Mouse (Mus musculus) neutrophil, adult 5-6 weeks (primary cell): ENCODE measurements at regions not wholly inside any gene's neighbourhood (a gene's known extent, or its start where the extent isn't known, plus 50 kb on each side); places are given as distances from the start of the nearest gene placed in this dataset.

Experiments
- ATAC-seq: fragments of 151-379, 151-347 bp; 2 replicates; pipeline ENCODE4 v1.8.0; 2017; ENCODE audit warnings: mild to moderate bottlenecking, moderate TSS enrichment; ENCODE audit not compliant: insufficient number of reproducible peaks, poor library complexity, low FRiP score, severe bottlenecking; ENCODE audit errors: extremely low read depth

DNA sequence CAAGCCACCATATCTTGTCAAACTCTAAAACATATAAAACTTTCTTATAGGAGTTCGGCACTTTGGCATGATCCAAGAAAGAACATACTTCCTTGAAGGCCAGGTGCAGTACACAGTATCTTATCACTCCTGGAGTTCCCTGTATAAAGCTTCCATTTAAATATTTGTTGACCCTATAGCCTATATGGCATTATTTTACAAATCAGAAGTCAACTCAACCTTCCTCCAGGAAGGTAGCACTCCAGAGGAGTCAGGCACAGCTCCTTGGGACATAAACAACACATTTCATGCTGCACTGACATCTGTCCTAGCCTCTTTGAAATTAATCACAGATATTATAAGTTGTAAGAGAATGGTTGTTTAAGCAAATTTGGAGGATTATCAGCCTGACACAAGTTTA lies 252.5 kb upstream of the Usp25 start:
- ATAC-seq: no peak

DNA sequence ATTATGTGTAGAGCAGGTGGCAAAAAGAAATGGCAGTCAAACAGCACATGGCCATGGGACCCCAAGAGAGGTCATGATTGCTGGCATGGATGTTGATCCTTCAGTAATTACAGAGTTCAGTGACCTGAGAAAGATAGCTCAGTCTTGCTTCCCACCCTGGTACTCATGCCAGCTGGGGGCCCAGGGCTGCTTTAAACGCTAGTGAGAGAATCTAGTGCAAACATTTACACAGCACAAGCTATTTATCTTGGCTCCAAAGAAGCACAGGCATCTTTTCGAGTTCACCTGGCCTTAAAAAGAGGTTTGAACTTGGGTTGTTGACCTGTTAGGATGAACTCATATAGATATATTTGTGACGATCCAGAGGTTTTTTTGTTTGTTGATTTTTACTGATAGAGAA lies 258.6 kb upstream of the Usp25 start:
- no peak for ATAC-seq

DNA sequence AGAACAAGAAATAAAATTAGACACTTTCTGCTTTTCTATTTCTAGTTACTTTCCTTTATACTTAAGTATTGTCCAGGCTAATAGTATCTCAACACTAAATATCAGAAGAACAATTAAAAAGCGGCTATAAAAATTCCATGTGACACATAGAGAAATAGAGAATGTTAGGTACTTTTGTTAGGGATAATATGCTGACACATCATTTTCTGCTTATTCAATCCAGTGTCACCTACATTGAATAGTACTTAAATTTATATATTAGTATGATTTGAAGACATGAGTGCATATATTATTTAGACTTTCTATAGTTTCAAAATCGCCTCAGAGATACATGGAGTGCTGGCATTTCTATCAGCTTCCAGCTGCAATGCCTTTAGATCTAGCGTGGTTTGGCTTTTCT lies 267.1 kb upstream of the Usp25 start:
- no peak for ATAC-seq

DNA sequence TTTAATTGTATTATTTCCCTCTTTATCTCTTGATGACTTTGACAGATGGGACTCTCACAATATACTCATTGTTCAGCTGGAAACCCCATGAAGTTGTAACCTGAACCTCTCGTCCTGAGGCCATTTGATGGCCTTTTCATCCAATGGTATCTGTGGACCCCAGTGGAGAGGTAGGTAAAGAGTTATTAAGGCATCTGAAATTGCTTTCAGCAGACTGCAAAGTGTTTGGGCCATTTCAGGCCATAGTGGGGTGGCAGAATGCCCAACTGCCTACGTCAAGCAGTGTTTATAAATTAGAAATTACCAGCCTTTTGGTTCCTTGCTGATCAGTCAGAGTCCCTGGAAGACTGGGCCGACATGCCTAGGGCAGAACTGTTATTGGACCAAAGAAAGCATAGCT lies 272.4 kb upstream of the Usp25 start:
- no peak for ATAC-seq

DNA sequence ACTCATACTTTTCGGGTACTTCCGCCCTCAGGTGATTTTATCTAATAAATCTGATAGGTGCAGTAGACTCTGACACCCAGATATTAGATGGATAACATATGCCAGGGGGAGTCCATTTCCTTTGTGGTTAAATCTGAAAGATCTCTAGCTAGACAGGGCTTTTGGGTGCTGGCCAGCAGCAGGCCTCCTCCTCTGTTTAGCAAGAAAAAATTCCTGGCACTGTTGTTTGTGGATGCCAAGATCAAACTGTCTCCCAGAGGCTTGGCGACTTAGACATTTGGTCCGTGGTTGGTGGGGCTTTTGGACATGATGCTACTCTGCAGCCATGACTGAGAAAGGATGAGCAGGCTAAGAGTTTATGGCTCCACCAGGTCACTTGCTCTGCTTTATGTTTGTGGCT lies 287.5 kb upstream of the Usp25 start:
- ATAC-seq: no peak

DNA sequence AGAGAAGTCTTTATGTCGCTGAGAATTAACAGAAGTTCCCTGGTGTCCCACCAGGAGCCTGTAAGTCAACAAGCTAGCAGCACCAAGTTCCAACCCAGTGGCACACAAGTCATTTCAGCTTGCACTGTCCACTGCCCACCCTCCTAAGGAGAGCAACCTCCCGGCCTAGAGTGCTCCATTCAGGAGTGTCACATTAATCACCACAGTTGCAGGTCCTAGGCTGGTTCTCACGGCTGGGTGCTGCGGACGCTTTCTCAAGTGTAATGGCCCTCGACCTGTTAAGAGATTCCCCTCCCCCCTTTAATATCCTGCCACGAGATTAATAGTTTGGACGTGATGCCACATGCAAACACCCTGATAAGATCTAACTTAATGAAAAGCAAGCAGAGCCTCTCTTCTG lies 288.2 kb upstream of the Usp25 start:
- ATAC-seq: no peak

GRCm38 (mm10) chr16:76718809-76719208 lies 294.7 kb upstream of the Usp25 start:
- no peak for ATAC-seq

GRCm38 (mm10) chr16:76718147-76718546 lies 295.4 kb upstream of the Usp25 start:
- ATAC-seq: no peak

DNA sequence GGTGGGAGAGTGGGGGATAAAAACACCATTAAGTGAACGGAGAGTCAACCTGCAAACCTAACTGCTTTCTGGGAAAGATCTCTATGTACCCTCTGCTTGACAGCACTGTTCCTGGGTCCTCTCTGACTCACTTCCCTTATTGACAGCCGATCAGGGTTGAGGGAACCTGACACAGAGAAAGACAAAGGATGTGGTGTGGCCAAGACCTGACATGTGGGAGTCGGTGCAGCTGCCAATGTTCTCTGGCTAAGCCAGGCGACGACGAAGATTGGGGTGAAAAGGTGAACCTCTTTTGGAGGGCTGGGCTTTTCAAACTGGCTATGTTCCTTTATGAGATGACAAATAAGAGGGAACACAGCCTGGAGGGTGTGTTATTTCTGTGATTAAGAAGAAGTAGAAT lies 318.6 kb upstream of the Usp25 start:
- ATAC-seq: peak; percentile 78; the same call in 1 of the 2 replicates

DNA sequence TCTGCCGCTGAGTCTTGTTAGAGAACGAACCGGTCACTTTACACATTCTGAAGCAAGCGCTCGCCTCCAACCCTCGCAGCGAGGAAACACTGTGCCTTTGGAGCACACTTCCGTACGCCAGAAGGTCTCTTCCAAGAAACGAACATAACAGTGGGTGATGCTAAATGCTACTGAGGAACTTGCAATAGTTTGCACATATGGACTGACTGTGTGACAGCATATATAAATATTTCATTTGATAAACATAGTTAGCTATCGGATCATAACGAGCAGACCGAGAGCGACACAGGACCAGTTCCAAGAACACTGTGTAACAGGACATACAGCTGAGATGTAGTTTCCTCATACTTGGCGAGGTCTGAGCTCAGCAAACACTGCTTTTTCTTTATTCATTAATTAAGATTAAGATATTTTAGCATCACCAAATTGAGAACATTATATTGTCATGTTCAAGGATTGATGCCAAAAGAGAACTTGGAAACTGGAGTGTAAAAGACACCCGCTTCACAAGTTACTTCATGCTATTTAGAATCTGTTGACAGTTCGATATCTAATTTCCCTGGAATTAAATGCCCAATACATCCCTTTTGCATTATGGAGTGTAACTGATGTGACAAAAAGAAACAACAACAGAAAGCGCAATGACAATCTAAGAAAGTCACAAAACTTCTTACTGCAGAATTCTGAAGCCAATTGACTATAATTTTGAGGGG lies 314.3 kb upstream of the Nrip1 start:
- no peak for ATAC-seq

GRCm38 (mm10) chr16:76685562-76685961 lies 311.9 kb upstream of the Nrip1 start:
- no peak for ATAC-seq

DNA sequence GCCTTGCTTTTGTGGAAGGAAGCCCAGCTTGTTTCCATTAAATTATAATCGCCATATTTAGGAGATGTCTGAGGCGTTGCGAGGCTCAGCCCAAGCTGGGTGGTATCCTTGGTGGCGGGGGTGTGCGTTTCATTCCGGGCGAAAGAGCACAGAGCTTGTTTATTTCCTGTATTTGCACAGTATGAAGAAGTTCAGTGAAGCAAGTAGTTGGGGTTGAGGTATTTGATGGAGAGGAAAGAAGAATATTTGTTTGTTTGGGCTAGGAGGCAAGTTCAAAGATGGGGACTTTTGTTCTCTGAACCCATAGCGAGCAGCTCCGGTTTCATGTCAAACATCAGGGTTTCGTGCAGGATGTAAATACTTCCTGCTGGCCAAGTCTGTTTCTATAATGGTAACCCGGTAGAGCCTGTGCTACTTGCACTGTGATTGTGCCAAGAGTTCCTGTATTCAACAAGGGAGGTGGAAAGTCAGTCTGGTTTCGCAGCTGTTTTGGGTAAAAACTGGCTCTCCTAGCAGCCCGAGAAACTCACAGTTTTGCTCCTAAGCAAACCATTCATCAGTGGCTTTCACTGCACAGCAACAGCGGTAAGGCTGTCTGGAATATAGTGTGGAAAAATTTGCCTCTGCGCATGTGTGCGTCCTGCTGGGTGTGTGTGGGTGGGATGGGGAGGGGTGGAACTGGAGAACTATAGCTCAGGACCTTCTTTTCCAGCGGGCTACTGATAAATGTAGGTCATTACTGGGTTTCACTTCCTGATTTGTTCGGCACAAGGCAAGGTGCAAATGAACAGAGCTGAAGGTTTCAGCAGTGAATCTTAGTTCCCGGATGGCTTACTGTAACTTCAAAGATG lies 306.7 kb upstream of the Nrip1 start:
- ATAC-seq: peak; percentile 67

DNA sequence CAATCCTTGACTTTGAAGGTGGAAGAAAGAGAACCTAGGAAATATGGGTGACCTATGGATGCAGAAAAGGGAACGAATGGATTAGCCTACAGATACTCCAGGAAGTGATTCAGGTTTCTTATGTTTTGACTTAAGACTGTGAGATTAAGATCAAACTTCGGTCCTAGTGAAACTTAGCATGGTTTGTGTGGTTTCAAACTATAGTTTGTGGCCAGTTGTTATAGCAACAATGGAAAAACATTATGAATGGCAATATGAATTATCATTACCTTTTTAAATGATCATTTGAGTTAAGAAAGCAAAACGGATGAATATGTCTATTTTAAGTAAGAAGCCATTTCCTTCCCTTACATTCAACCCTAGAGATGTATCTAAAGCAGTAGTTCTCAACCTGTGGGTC lies 305.3 kb upstream of the Nrip1 start:
- ATAC-seq: no peak

- no peak for ATAC-seq
Observed at GRCm38 (mm10) chr16:76669795-76670194, 296.2 kb upstream of the Nrip1 start.

DNA sequence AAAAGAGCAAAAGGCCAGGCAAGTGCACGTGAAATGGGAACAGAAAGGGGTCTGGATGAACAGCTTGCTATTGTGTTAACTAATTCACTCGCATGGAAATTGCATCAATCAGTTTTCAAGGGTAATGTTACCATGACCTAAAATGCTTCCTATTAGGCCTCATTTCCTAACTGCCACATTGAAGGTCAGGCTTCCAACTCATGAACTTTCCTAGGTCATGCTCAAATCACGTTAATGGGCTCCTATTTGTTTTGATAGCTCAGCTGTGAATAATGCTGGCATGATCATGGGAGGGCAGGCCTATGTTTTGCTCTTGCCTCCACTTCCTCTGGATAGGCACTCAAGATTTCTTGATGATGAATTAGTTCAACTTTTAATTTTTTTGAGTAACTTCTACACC lies 293.4 kb upstream of the Nrip1 start:
- ATAC-seq: no peak

DNA sequence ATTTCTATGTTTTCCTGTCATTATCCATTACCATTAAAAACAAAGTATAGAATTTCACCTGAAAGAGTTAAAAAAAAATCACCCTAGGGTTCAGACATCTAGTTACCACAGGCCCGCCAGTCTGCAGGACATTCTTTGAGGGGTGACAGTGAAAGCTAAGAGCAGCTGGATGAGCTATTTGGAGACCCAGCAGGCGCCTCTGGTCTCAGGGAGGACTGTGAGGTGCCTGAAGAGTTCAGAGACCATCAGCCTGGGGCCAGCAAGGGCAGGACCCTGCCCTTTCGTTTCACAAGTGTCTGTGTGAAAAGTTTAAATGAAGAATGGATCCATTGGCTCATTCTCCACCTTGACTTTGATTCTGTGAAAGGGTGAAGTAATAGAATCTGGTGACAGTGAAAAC lies 281.5 kb upstream of the Nrip1 start:
- ATAC-seq: no peak

DNA sequence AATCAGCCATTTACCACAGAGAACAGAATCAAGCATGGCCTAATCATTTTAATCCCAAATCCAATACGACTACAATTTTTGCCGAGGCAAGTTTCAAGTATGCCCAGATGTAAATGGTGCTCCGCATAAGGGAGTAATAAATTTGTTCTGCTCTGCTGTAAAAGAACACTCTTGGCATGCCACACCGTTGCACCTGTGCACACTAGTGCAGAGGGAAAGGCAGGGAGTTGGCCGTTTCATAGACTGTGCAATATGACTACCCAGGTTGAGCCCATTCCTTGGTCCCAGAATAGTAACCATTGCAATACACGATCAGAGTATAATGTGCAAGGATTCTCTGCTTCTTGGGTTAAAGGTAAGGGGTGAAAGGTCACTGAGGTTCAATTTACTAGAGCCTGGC lies 270.7 kb upstream of the Nrip1 start:
- ATAC-seq: no peak

DNA sequence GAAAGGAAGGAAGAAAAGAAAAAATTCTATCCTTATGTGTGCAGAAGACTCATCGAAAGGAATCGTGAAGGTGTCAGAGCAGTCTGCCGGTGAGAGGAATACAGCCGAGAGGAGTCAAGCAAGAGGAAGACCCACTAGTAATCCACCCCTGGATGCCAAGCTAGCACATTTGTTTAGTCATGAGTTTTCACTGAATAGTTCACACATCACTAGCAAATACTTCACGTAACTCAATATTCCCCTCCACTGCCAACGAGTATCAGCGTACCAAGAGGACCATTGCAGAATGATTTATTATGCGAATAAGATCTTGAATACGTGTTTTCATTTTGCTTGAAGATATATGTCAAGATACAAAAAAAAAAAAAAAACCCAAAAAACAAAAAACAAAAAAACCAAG lies 270.2 kb upstream of the Nrip1 start:
- ATAC-seq: no peak

- no peak for ATAC-seq
Observed at GRCm38 (mm10) chr16:76635169-76635568, 261.5 kb upstream of the Nrip1 start.

DNA sequence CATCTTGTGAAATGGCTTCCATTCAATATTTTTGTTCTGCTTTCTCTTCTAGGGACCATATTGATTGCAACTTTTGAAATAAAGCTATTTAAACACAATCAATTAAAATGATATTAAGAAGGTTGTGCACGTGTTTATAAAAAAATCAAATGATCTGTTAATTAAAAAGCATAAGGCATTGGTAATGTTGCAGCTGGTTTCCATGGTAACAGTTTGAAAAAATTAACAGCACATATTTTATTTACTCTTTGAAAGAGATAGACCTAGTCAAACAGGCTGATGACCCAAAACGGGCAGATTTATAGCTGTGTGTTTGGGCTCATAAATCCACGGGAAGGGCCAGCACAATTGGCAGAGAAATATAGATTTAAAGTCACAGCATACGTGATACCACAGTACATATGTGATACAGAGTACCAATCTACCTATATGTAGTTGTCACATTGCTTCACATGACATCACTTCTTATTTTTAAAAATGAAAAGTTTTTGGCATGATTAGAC lies 260.6 kb upstream of the Nrip1 start:
- no peak for ATAC-seq
